Mouse (Mus musculus) liver, postnatal 0 days (tissue): Measurements from ENCODE around the gene Olfr669. TPM values are rescaled to one million over a fixed set of nuclear protein-coding genes. Genes with fewer than 3 reads are reported as not detected.
"Not testable (repeated sequence)": the region's sequence is repeated elsewhere in the genome, so short reads cannot be mapped to it uniquely, and the experiment has no call there.

Experiments
- ATAC-seq: fragments of 200-750 bp; cut with Nextera tagmentation; 2 replicates; pipeline ENCODE4 v1.8.0; 2017; ENCODE audit warnings: mild to moderate bottlenecking, moderate library complexity
- DNase-seq: peaks from one replicate; pipeline ENCODE4 v3.0.0-alpha.2; 2016
- H3K27ac ChIP-seq: fragments of 300-500 bp; sonication (generic); 2 replicates; pipeline ENCODE4 v1.5.1; 2014; ENCODE audit warnings: antibody characterized with exemption, moderate library complexity, mild to moderate bottlenecking, low read depth
- H3K27me3 ChIP-seq: fragments of 300-500 bp; sonication (generic); 2 replicates; pipeline ENCODE4 v1.6.1; 2014; ENCODE audit warnings: low read length, control low read depth, mixed read lengths; ENCODE audit not compliant: insufficient read depth
- H3K36me3 ChIP-seq: fragments of 300-500 bp; sonication (generic); replicated peaks from 2 replicates; pipeline ENCODE4 v1.6.1; 2014; ENCODE audit warnings: mild to moderate bottlenecking, control low read depth, low read length, moderate library complexity, mixed read lengths; ENCODE audit not compliant: insufficient read depth
- H3K4me1 ChIP-seq: fragments of 300-500 bp; sonication (generic); 2 replicates; pipeline ENCODE4 v1.6.1; 2014; ENCODE audit warnings: antibody characterized with exemption, mild to moderate bottlenecking, control low read depth; ENCODE audit not compliant: insufficient read depth
- H3K4me2 ChIP-seq: fragments of 300-500 bp; sonication (generic); 2 replicates; pipeline ENCODE4 v1.6.1; 2014; ENCODE audit warnings: low read depth, mild to moderate bottlenecking, low read length, moderate library complexity, mixed read lengths
- H3K4me3 ChIP-seq: fragments of 300-500 bp; sonication (generic); 2 replicates; pipeline ENCODE4 v1.5.1; 2014; ENCODE audit warnings: low read depth, low read length
- H3K9ac ChIP-seq: fragments of 300-500 bp; sonication (generic); replicated peaks from 2 replicates; pipeline ENCODE4 v1.6.1; 2014; ENCODE audit warnings: mild to moderate bottlenecking, moderate library complexity
- H3K9me3 ChIP-seq: fragments of 300-500 bp; sonication (generic); 2 replicates; pipeline ENCODE4 v1.6.1; 2016; ENCODE audit warnings: mild to moderate bottlenecking, control low read depth, low read length, mixed read lengths
- CTCF ChIP-seq: sonication (generic); IDR thresholded peaks from 2 replicates; pipeline ENCODE4 v1.5.1; 2016; ENCODE audit warnings: antibody characterized with exemption, low read depth
- EP300 ChIP-seq: IDR thresholded peaks from 2 replicates; pipeline ENCODE4 v1.6.1; 2016; ENCODE audit warnings: antibody characterized with exemption, low read depth, mild to moderate bottlenecking
- WGBS: fragments of 180-500 bp; shearing (Covaris S2); extraction: QIAGEN DNeasy Blood & Tissue Kit; methylation state at CpG from one replicate; pipeline ENCODE4 v1.1.7; 2014; ENCODE audit not compliant: insufficient replicate concordance; 5-methylcytosine and 5-hydroxymethylcytosine counted together
- polyA plus RNA-seq: library from polyadenylated mRNA; unstranded; fragments of >200 nt; fragmentation: Nextera tagmentation; extraction: Ambion mirVana; gene quantifications from 2 replicates; pipeline ENCODE4 v1.2.1, GENCODE M21; 2015

Olfr669 gene
- polyA plus RNA-seq: not detected in 2 replicates

DNA sequence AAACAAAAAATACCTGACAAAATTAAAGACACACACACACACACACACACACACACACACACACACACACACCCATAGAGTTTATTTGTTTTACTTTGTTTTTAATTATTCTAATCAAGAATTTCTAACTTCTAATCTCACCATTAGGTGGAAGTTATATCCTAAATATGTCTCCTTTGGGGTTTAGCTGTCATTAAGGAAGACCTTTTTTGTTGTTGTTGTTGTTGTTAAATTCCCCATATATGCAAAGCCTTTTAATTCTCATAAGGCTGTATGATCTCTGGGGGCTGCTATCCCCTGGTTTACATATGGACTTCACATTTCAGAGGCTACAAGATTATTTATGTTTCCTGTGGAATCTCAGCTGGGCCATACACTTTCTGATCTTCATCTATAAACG, at the start of gene Olfr669:
Gene Olfr669, plus strand, starts transcription at position 301 of the 400 bp plus-strand sequence.
- H3K4me3 ChIP-seq: no peak within 1 kb of the TSS
- 90% methylated on average over 1 of the region's 1 CpGs for WGBS
- H3K27ac ChIP-seq: no peak within 1 kb of the TSS
- no peaks in the 10 kb centered on the region for H3K9me3 ChIP-seq
- no peak within 1 kb of the TSS for H3K9ac ChIP-seq
- no peaks in the 10 kb centered on the region for H3K27me3 ChIP-seq
- no peak for DNase-seq
- H3K36me3 ChIP-seq: no peaks in the 10 kb centered on the region
- no peak for ATAC-seq
- H3K4me2 ChIP-seq: no peak within 1 kb of the TSS
- no peaks in the 10 kb centered on the region for H3K4me1 ChIP-seq
- TF ChIP-seq CTCF (no peak), EP300 (no peak)

DNA sequence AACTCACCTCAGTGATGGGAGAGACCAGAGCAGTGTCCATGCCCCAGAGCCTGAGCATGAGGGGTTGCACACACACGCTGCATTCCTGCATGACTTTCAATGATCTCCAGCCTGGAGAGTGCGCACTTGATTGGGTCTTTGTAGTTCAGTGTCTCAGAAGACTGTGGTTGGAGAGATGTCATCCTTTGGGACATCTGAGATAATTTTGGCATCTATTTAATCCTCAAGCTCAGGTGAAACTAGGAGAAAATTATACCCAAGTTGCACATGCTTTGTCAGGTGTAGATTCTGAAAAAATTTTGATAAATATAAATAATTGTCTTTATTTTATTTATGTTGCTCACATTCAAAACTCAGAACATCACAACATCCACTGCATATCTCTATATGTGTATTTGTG, 38.2 kb upstream of the Olfr669 start, which contains the start of gene Olfr666:
Gene Olfr666, minus strand, starts transcription at position 101 of the 400 bp plus-strand sequence.
- Histone ChIP-seq H3K4me1 (no peaks in the 10 kb centered on the region), H3K36me3 (no peaks in the 10 kb centered on the region), H3K4me3 (no peak within 1 kb of the TSS), H3K9ac (no peak within 1 kb of the TSS), H3K27ac (no peak within 1 kb of the TSS), H3K27me3 (no peaks in the 10 kb centered on the region), H3K4me2 (no peak within 1 kb of the TSS), H3K9me3 (no peaks in the 10 kb centered on the region)
- TF ChIP-seq EP300 (no peak), CTCF (no peak)
- 73% methylated on average over 2 of the region's 2 CpGs for WGBS
- DNase-seq (no peak), ATAC-seq (no peak)

DNA sequence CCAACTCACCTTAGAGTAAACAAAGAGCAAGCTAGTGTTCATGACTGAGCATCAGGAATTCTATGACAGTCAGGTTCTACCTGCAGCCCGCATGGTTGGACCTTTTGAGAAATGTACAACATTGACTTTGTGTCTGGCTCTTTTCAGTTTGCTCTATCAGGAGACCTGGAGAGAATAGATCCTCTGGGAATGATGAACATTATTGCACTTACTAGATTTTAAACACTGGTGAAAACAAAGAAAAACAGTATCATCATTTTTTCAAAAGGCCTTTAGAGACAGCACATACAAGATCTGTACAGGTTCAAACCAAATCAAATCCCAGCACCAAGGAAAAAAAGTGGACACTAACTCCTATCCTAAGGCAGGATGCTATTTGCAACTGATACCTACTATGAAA, 12.7 kb upstream of the Olfr669 start, which contains the start of gene Olfr667:
Gene Olfr667, minus strand, starts transcription at position 101 of the 400 bp plus-strand sequence.
- TF ChIP-seq EP300 (no peak), CTCF (no peak)
- DNase-seq: no peak
- no peaks in the 10 kb centered on the region for H3K4me1 ChIP-seq
- 64% methylated on average over 1 of the region's 1 CpGs for WGBS
- H3K27me3 ChIP-seq: no peaks in the 10 kb centered on the region
- no peak within 1 kb of the TSS for H3K27ac ChIP-seq
- no peaks in the 10 kb centered on the region for H3K36me3 ChIP-seq
- ATAC-seq: no peak
- H3K4me2 ChIP-seq: no peak within 1 kb of the TSS
- no peak within 1 kb of the TSS for H3K4me3 ChIP-seq
- no peaks in the 10 kb centered on the region for H3K9me3 ChIP-seq
- no peak within 1 kb of the TSS for H3K9ac ChIP-seq

DNA sequence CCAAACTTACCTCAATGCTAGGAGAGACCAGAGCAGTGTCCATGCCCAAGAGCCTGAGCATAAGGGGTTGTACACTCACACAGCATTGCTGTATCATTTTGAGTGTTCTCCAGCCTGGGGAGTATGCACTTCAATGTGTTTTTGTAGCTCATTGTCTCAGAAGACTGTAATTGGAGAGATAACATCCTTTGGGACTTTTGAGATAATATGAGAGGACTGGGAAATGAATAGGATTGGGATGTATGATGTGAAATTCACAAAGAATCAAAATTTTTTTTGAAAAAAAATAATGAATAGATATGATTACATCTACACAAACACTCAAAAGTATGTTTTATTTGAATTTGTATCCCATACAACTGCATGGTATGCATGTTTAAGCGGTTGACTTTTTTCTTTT, 6.1 kb upstream of the Olfr669 start, which contains the start of gene Olfr668:
Gene Olfr668, minus strand, starts transcription at position 101 of the 400 bp plus-strand sequence.
- H3K36me3 ChIP-seq: no peaks in the 10 kb centered on the region
- ATAC-seq (no peak), DNase-seq (no peak)

DNA sequence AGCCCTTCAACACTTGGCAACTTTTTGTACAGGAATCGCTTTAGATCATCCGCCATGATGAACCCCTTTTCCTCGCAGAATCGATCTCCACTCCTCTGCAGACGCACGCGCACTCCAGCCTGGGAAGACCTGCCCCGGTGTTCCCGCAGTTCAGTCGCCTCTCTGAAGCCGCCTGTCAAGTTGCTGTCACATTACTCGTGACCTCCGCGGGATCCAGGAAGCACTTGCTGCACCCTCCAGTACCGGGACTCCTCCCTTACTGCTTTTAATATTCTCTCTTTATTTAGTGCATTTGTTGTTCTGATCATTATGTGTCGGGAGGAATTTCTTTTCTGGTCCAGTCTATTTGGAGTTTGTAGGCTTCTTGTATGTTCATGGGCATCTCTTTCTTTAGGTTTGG, 16.2 kb downstream of the Olfr669 start:
- not testable (repeated sequence) for H3K4me1 ChIP-seq, H3K27me3 ChIP-seq, H3K36me3 ChIP-seq, DNase-seq, H3K9me3 ChIP-seq, ATAC-seq, H3K4me2 ChIP-seq, H3K27ac ChIP-seq, H3K9ac ChIP-seq, H3K4me3 ChIP-seq
- 88% methylated on average over 16 of the region's 16 CpGs for WGBS

More for the DNA sequence above, 6.1 kb upstream of the Olfr669 start, which contains the start of gene Olfr668:
- Histone ChIP-seq H3K9ac (no peak within 1 kb of the TSS), H3K4me3 (no peak within 1 kb of the TSS), H3K27me3 (no peaks in the 10 kb centered on the region), H3K27ac (no peak within 1 kb of the TSS), H3K4me2 (no peak within 1 kb of the TSS), H3K9me3 (no peaks in the 10 kb centered on the region), H3K4me1 (no peaks in the 10 kb centered on the region)
- TF ChIP-seq EP300: no peak
- no peak for TF ChIP-seq CTCF
- WGBS: 59% methylated on average over 1 of the region's 1 CpGs

DNA sequence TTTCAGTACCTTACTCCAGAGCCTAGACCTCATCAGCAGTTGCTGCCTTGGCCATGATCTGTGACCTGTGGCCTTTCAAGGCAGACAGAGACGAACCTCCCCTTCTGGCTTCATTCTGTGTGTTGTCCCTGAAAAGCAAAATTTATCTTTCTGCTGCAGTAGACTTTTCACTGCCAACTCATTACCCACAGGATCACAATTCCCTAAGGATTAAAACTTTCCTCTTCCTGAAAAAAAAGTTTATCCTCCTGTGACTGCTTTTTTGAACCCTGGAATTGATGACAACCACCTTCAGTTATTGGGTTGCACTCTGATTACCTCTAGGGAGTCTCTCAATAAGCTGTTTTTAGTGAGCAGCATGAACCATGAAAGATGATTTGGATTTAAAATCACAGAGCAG, 28.5 kb downstream of the Olfr669 start, which contains the start of gene Olfr670:
Gene Olfr670, minus strand, starts transcription at position 101 of the 400 bp plus-strand sequence.
- ATAC-seq (no peak), DNase-seq (no peak)
- no peak within 1 kb of the TSS for H3K9ac ChIP-seq
- no peak within 1 kb of the TSS for H3K4me2 ChIP-seq
- H3K27me3 ChIP-seq: no peaks in the 10 kb centered on the region
- 45% methylated on average over 1 of the region's 1 CpGs for WGBS
- TF ChIP-seq EP300: no peak
- no peak for TF ChIP-seq CTCF
- no peaks in the 10 kb centered on the region; the same call in 1 of the 2 replicates for H3K9me3 ChIP-seq
- no peak within 1 kb of the TSS for H3K27ac ChIP-seq
- H3K4me3 ChIP-seq: no peak within 1 kb of the TSS
- no peaks in the 10 kb centered on the region for H3K36me3 ChIP-seq
- no peaks in the 10 kb centered on the region for H3K4me1 ChIP-seq

DNA sequence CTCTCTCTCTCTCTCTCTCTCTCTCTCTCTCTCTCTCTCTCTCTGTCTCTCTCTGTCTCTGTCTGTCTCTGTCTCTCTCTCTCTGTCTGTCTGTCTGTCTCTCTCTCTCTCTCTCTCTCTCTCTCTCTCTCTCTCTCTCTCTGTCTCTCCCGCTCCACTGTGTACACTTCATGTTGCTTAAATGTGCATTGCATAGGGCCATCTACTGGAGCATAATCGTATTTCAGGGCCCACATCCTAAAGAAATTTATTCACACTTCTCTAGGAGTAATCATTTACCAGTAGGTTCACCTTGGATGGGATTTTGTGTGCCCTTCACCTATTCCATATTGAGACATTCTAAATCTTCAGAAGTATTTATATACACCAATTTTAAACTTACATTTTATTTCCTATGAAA, 38.5 kb downstream of the Olfr669 start:
- not testable (repeated sequence) for DNase-seq, H3K4me1 ChIP-seq, H3K27ac ChIP-seq, H3K4me2 ChIP-seq, H3K9ac ChIP-seq, H3K4me3 ChIP-seq, H3K27me3 ChIP-seq, H3K36me3 ChIP-seq, H3K9me3 ChIP-seq, ATAC-seq
- WGBS: 58% methylated on average over 2 of the region's 2 CpGs
